Mouse (Mus musculus) neural tube, embryonic 10.5 days (tissue): ENCODE measurements around the gene Lrrc3c.

ENCODE experiments used
- DNase-seq: peaks from one replicate; pipeline ENCODE4 v3.0.0-alpha.2; 2017; ENCODE audit warnings: low spot score; ENCODE audit errors: extremely low spot score

The Lrrc3c gene

GRCm38 (mm10) chr11:98597991-98598390, at the start of gene Lrrc3c:
Lrrc3c (plus strand) TSS chr11:98598291.
- no peak for DNase-seq

- no peak for DNase-seq
These were observed 48.7 kb upstream of the Lrrc3c start for GRCm38 (mm10) chr11:98549363-98549762.

GRCm38 (mm10) chr11:98550311-98550974, 47.6 kb upstream of the Lrrc3c start:
- peak; percentile 18 for DNase-seq

GRCm38 (mm10) chr11:98550975-98551828, 46.9 kb upstream of the Lrrc3c start, which contains the start of gene Zpbp2:
Zpbp2 (plus strand) TSS chr11:98551097.
- peak; percentile 94 for DNase-seq

GRCm38 (mm10) chr11:98553966-98554365, 44.1 kb upstream of the Lrrc3c start:
- no peak for DNase-seq

GRCm38 (mm10) chr11:98555124-98555700, 42.9 kb upstream of the Lrrc3c start:
- DNase-seq: no peak

GRCm38 (mm10) chr11:98560942-98561341, 37.1 kb upstream of the Lrrc3c start:
- no peak for DNase-seq

GRCm38 (mm10) chr11:98563025-98563424, 35.1 kb upstream of the Lrrc3c start:
- no peak for DNase-seq

- DNase-seq: no peak
These were observed 34.1 kb upstream of the Lrrc3c start for GRCm38 (mm10) chr11:98563921-98564414.

GRCm38 (mm10) chr11:98568326-98568725, 29.8 kb upstream of the Lrrc3c start:
- DNase-seq: no peak

GRCm38 (mm10) chr11:98569461-98569860, 28.6 kb upstream of the Lrrc3c start:
- DNase-seq: no peak

GRCm38 (mm10) chr11:98577776-98578175, 20.3 kb upstream of the Lrrc3c start:
- DNase-seq: no peak

- DNase-seq: no peak
These were observed 17.6 kb upstream of the Lrrc3c start for GRCm38 (mm10) chr11:98580301-98581121.

- no peak for DNase-seq
These were observed 16.6 kb upstream of the Lrrc3c start for GRCm38 (mm10) chr11:98581286-98582029.

- no peak for DNase-seq
These were observed 16.1 kb upstream of the Lrrc3c start for GRCm38 (mm10) chr11:98582030-98582388.

GRCm38 (mm10) chr11:98582551-98583264, 15.4 kb upstream of the Lrrc3c start:
- DNase-seq: no peak

GRCm38 (mm10) chr11:98583265-98583552, 14.9 kb upstream of the Lrrc3c start:
- DNase-seq: no peak

GRCm38 (mm10) chr11:98583571-98583970, 14.5 kb upstream of the Lrrc3c start:
- no peak for DNase-seq

- DNase-seq: no peak
These were observed 13.9 kb upstream of the Lrrc3c start for GRCm38 (mm10) chr11:98584146-98584545.

- no peak for DNase-seq
These were observed 13.4 kb upstream of the Lrrc3c start for GRCm38 (mm10) chr11:98584629-98585177.
